Mouse (Mus musculus): ENCODE measurements around the gene Reln.

The Reln gene

GRCm38 (mm10) chr5:21934173-21934698 lies 410.3 kb downstream of the Reln start:
- DNase-seq (ENCODE audit: low read depth, low spot score) = no peak

- DNase-seq (ENCODE audit: low read depth, low spot score) = peak; percentile 22
Measured at GRCm38 (mm10) chr5:21933340-21934075, 411.0 kb downstream of the Reln start.

- DNase-seq (ENCODE audit: low read depth, low spot score) = no peak
Measured at GRCm38 (mm10) chr5:21931151-21931550, 413.4 kb downstream of the Reln start.

GRCm38 (mm10) chr5:21920310-21920709 lies 424.2 kb downstream of the Reln start:
- no peak for DNase-seq (ENCODE audit: low read depth, low spot score)

- DNase-seq (ENCODE audit: low read depth, low spot score) = no peak
Measured at GRCm38 (mm10) chr5:21919281-21919780, 425.2 kb downstream of the Reln start.

- DNase-seq (ENCODE audit: low read depth, low spot score) = peak; percentile 48
Measured at GRCm38 (mm10) chr5:21915973-21916372, 428.5 kb downstream of the Reln start.

- DNase-seq (ENCODE audit: low read depth, low spot score) = peak; percentile 34
Measured at GRCm38 (mm10) chr5:21914776-21915175, 429.7 kb downstream of the Reln start.

GRCm38 (mm10) chr5:21912835-21913530 lies 431.5 kb downstream of the Reln start:
- DNase-seq (ENCODE audit: low read depth, low spot score) = no peak

GRCm38 (mm10) chr5:21910726-21911125 lies 433.8 kb downstream of the Reln start:
- DNase-seq (ENCODE audit: low read depth, low spot score) = no peak

- DNase-seq (ENCODE audit: low read depth, low spot score) = no peak
Measured at GRCm38 (mm10) chr5:21909713-21910112, 434.8 kb downstream of the Reln start.

- DNase-seq (ENCODE audit: low read depth, low spot score) = no peak
Measured at GRCm38 (mm10) chr5:21901411-21901810, 443.1 kb downstream of the Reln start.

- no peak for DNase-seq (ENCODE audit: low read depth, low spot score)
Measured at GRCm38 (mm10) chr5:21900891-21901290, 443.6 kb downstream of the Reln start.

- DNase-seq (ENCODE audit: low read depth, low spot score) = no peak
Measured at GRCm38 (mm10) chr5:21898875-21899274, 445.6 kb downstream of the Reln start.

- no peak for DNase-seq (ENCODE audit: low read depth, low spot score)
Measured at GRCm38 (mm10) chr5:21896586-21896985, 447.9 kb downstream of the Reln start.

- peak; percentile 20 for DNase-seq (ENCODE audit: low read depth, low spot score)
Measured at GRCm38 (mm10) chr5:21894168-21894567, 450.3 kb downstream of the Reln start.

- DNase-seq (ENCODE audit: low read depth, low spot score) = no peak
Measured at GRCm38 (mm10) chr5:21866750-21867149, 477.8 kb downstream of the Reln start.

- peak; percentile 14 for DNase-seq (ENCODE audit: low read depth, low spot score)
Measured at GRCm38 (mm10) chr5:21866311-21866712, 478.2 kb downstream of the Reln start.

- peak; percentile 29 for DNase-seq (ENCODE audit: low read depth, low spot score)
Measured at GRCm38 (mm10) chr5:21865346-21866107, 479.0 kb downstream of the Reln start, which contains the start of gene Slc26a5. Gene Slc26a5 (minus strand): TSS chr5:21865604.

GRCm38 (mm10) chr5:21858653-21859052 lies 485.8 kb downstream of the Reln start:
- DNase-seq (ENCODE audit: low read depth, low spot score) = no peak

- DNase-seq (ENCODE audit: low read depth, low spot score) = no peak
Measured at GRCm38 (mm10) chr5:21851679-21852340, 492.7 kb downstream of the Reln start.

- no peak for DNase-seq (ENCODE audit: low read depth, low spot score)
Measured at GRCm38 (mm10) chr5:21847438-21847837, 497.1 kb downstream of the Reln start.
